Mouse (Mus musculus) erythroblast, embryonic 14.5 days (primary cell): Measurements from ENCODE around the gene Peli2. TPM values are rescaled to one million over a fixed set of nuclear protein-coding genes. Genes with fewer than 3 reads are reported as not detected.

Experiments
- H3K27me3 ChIP-seq: 2 replicates; pipeline ENCODE4 v1.6.1; 2012; ENCODE audit warnings: inconsistent platforms; ENCODE audit not compliant: control insufficient read depth
- H3K36me3 ChIP-seq: 2 replicates; pipeline ENCODE4 v1.6.1; 2012; ENCODE audit warnings: mild to moderate bottlenecking, inconsistent platforms; ENCODE audit not compliant: control insufficient read depth
- H3K4me1 ChIP-seq: 2 replicates; pipeline ENCODE4 v1.6.1; 2012; ENCODE audit warnings: inconsistent platforms; ENCODE audit not compliant: control insufficient read depth
- H3K4me3 ChIP-seq: replicated peaks from 2 replicates; pipeline ENCODE3; 2012; ENCODE audit warnings: moderate library complexity, mild to moderate bottlenecking, inconsistent platforms
- H3K9me3 ChIP-seq: 2 replicates; pipeline ENCODE4 v1.6.1; 2012; ENCODE audit warnings: low read length, inconsistent platforms, mixed read lengths; ENCODE audit not compliant: control insufficient read depth
- GATA1 ChIP-seq: IDR thresholded peaks from 2 replicates; pipeline ENCODE4 v1.6.1; 2012; ENCODE audit warnings: low read length, inconsistent platforms, mixed read lengths
- TAL1 ChIP-seq: IDR thresholded peaks from 3 replicates; pipeline ENCODE4 v1.6.1; 2012; ENCODE audit warnings: low read length, inconsistent platforms, mixed read lengths
- polyA plus RNA-seq: library from polyadenylated mRNA; stranded (reverse); fragments of >175 nt; gene quantifications from 2 replicates; pipeline ENCODE4 v1.2.3, GENCODE M21; 2012

Peli2 gene
- polyA plus RNA-seq, 1 experiment = not detected

- H3K9me3 ChIP-seq = no peaks in the 10 kb centered on the region
- H3K27me3 ChIP-seq = no peaks in the 10 kb centered on the region
- TF ChIP-seq TAL1 = no peak
- no peak for TF ChIP-seq GATA1
- no peak overlapping the region for H3K4me3 ChIP-seq
- H3K4me1 ChIP-seq = no peaks in the 10 kb centered on the region
- no peaks in the 10 kb centered on the region for H3K36me3 ChIP-seq
Measured at GRCm38 (mm10) chr14:48241335-48241734, 120.7 kb downstream of the Peli2 start.

- no peaks in the 10 kb centered on the region for H3K27me3 ChIP-seq
- no peaks in the 10 kb centered on the region for H3K9me3 ChIP-seq
- no peak overlapping the region for H3K4me3 ChIP-seq
- H3K4me1 ChIP-seq = no peaks in the 10 kb centered on the region
- no peaks in the 10 kb centered on the region for H3K36me3 ChIP-seq
- TF ChIP-seq GATA1 = no peak
- no peak for TF ChIP-seq TAL1
Measured at GRCm38 (mm10) chr14:48246236-48246635, 125.6 kb downstream of the Peli2 start.

DNA sequence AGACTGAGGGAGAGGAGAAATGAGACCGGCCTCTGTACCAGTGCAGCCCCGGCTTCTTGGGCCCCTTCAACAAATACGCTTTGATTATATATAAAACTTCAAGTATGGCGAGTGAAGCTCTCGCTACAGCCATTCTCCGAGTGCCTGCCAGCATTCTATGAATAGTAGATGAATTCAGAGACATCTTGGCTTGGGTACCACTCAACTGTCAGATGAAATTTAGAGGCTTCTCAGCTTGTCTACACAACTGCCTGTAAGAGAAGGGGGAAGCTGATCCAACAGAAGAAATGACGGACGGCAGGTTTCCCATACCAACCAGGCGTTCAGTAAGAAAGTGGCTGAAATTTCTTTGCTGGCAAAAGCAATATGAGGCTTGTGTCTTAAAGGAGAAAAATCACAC lies 126.3 kb downstream of the Peli2 start:
- no peaks in the 10 kb centered on the region for H3K9me3 ChIP-seq
- no peak overlapping the region for H3K4me3 ChIP-seq
- no peaks in the 10 kb centered on the region for H3K4me1 ChIP-seq
- TF ChIP-seq TAL1 = no peak
- TF ChIP-seq GATA1 = no peak
- no peaks in the 10 kb centered on the region for H3K27me3 ChIP-seq
- H3K36me3 ChIP-seq = no peaks in the 10 kb centered on the region

- H3K9me3 ChIP-seq = no peaks in the 10 kb centered on the region
- H3K27me3 ChIP-seq = no peaks in the 10 kb centered on the region
- H3K4me1 ChIP-seq = no peaks in the 10 kb centered on the region
- no peak overlapping the region for H3K4me3 ChIP-seq
- no peak for TF ChIP-seq GATA1
- no peaks in the 10 kb centered on the region for H3K36me3 ChIP-seq
Measured at GRCm38 (mm10) chr14:48249459-48249858, 128.8 kb downstream of the Peli2 start.

DNA sequence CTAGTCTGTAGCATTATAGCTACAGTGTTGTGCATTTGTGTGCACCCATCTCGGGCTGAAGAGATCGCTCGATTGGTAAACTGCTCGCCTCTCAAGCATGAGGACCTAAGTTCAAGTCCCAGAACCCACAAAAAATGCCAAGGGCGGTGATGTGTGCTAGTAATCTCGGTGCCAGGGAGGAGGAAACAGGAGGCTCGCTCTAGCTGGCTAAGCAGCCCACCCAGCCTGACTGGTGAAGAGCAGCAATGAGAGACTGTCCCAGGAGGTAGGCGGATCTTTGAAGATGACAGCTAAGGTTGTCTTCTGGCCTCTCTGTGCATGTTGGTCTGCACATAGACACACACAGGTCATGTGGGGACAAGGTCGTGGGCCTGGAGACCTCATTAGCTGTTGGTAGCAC lies 129.3 kb downstream of the Peli2 start:
- TF ChIP-seq GATA1 (no peak), TAL1 (no peak)
- no peaks in the 10 kb centered on the region for H3K27me3 ChIP-seq
- no peaks in the 10 kb centered on the region for H3K4me1 ChIP-seq
- no peaks in the 10 kb centered on the region for H3K36me3 ChIP-seq
- no peak overlapping the region for H3K4me3 ChIP-seq
- H3K9me3 ChIP-seq = no peaks in the 10 kb centered on the region

DNA sequence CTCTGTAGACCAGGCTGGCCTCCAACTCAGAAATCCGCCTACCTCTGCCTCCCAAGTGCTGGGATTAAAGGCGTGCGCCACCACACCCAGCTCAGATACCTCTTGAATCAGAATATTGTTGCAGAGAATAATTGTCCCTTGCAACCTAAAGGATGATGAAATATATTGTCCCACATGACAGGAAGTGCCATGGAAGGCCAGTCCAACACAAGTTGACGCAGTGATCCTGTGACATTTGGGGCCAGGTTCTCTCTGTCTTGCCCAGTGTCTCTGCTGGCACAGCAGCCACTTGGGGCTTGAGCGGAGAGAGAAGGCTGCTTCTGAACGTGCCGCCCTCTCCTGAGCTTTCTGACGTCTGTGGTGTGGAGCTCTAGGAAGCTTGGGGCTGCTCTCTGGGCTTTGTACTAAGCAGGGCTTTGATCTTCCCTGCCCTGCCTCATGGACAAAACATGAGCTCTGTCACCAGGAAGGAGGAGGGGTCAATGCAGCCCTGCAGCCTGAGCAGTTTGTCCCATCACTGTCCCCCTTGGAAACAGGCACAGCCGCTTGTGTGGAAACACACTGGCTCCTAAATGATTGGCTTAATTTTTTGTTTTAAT lies 130.9 kb downstream of the Peli2 start:
- Histone ChIP-seq H3K4me3 (no peak overlapping the region), H3K9me3 (no peaks in the 10 kb centered on the region), H3K27me3 (no peaks in the 10 kb centered on the region), H3K4me1 (no peaks in the 10 kb centered on the region), H3K36me3 (no peaks in the 10 kb centered on the region)
- TF ChIP-seq GATA1 = no peak
- TF ChIP-seq TAL1 = no peak

GRCm38 (mm10) chr14:48253183-48253582 lies 132.6 kb downstream of the Peli2 start:
- H3K36me3 ChIP-seq = no peaks in the 10 kb centered on the region
- no peaks in the 10 kb centered on the region for H3K4me1 ChIP-seq
- no peak overlapping the region for H3K4me3 ChIP-seq

GRCm38 (mm10) chr14:48254696-48255095 lies 134.1 kb downstream of the Peli2 start:
- no peak for TF ChIP-seq TAL1
- no peak for TF ChIP-seq GATA1
- Histone ChIP-seq H3K27me3 (no peaks in the 10 kb centered on the region), H3K4me1 (no peaks in the 10 kb centered on the region), H3K36me3 (no peaks in the 10 kb centered on the region), H3K4me3 (no peak overlapping the region), H3K9me3 (no peaks in the 10 kb centered on the region)

More at GRCm38 (mm10) chr14:48253183-48253582, 132.6 kb downstream of the Peli2 start:
- TF ChIP-seq TAL1 (no peak), GATA1 (no peak)
- Histone ChIP-seq H3K9me3 (no peaks in the 10 kb centered on the region), H3K27me3 (no peaks in the 10 kb centered on the region)

- Histone ChIP-seq H3K36me3 (no peaks in the 10 kb centered on the region), H3K4me1 (no peaks in the 10 kb centered on the region), H3K27me3 (no peaks in the 10 kb centered on the region), H3K9me3 (no peaks in the 10 kb centered on the region), H3K4me3 (no peak overlapping the region)
- TF ChIP-seq TAL1 (no peak), GATA1 (no peak)
Measured at GRCm38 (mm10) chr14:48255290-48255689, 134.7 kb downstream of the Peli2 start.

- TF ChIP-seq TAL1 = no peak
- TF ChIP-seq GATA1 = no peak
Measured at GRCm38 (mm10) chr14:48257759-48258158, 137.1 kb downstream of the Peli2 start.

More at GRCm38 (mm10) chr14:48257759-48258158, 137.1 kb downstream of the Peli2 start:
- Histone ChIP-seq H3K9me3 (no peaks in the 10 kb centered on the region), H3K4me1 (no peaks in the 10 kb centered on the region), H3K27me3 (no peaks in the 10 kb centered on the region), H3K36me3 (no peaks in the 10 kb centered on the region), H3K4me3 (no peak overlapping the region)
